Mouse (Mus musculus) gastrocnemius, postnatal 25 days (tissue): ENCODE results near the gene Cdk5r2. TPM values are rescaled to one million over a fixed set of nuclear protein-coding genes. Genes with fewer than 3 reads are reported as not detected.
"Not testable (repeated sequence)": the region's sequence is repeated elsewhere in the genome, so short reads cannot be mapped to it uniquely, and the experiment has no call there.

Experiments used
- DNase-seq: peaks from one replicate; pipeline ENCODE4 v3.0.0; 2022
- long read RNA-seq, 2 experiments: library from polyadenylated mRNA; stranded (forward); transcript quantifications; one replicate each; pipeline ENCODE4 v2.0.0; 2021
- total RNA-seq, 2 experiments: library from RNA; stranded (reverse); gene quantifications; 1 replicate in 1 of 2; 2 replicates in 1 of 2; pipeline ENCODE4 v1.2.3; 2021

Cdk5r2 gene
- not detected for total RNA-seq
- long read RNA-seq, experiment 1: 0 reads
- long read RNA-seq, experiment 2: 0 reads

DNA sequence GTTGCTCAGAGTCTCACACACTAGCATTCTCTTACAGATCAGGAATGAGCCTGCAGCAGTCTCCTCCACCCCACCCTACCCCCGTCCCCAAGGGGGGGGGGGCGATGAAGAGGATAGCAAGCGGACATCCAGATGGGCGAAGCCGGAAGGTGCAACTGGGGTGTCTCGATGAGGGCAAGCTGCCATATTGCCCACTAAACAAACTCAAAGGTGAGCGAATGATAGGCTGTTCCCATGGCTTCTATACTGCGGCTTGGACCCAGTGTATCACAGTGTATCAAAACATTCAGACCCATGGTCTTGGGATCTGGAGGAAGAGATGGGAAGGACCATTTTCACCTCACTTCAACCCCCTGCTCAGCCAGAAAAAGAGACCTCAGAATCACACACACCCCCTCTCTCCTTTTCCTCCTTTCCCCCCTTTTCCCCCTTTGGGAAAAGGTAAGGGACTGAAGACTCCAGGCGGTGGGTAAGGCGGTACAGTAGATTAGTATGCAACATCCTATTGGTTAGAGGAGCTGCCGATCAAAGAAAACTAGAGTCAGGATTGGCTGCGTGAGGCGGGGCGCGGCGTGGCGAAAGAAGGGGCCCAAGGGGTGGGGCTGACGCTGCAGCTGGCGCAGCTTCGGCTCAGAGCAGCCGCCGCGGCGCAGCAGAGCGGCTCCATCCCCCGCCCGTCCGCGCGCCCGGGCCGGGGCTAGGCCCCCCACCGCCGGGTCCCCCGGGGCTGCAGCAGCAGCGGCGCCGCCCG is at the start of gene Cdk5r2:
Cdk5r2 (plus strand) TSS at position 629 of the 751 bp plus-strand sequence.
- DNase-seq: peak; percentile 78

DNA sequence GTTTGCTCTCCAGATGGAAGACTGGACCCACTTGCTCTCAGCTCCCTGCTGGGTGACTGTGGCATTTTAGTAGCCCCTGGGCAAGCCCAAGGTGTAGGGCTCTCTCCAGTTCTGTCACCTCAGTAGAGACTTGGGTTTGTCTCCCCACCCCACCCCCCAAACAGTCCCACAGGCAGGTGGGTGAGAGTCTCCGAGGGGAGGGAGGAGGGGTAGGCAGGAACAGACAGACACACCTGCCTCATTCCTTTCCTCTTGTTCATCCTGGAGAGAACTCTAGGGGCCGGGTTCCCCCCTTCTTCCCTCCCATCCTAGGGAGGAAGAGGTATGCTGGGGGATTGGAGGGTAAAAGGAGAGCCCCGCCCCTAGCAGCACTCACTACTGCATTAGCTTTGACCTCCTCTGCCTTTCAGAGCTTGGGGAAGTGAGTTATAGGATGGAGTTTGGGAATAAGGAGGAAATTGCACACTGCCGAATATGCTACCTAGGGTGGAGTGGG is 49.3 kb upstream of the Cdk5r2 start:
- DNase-seq: no peak

DNA sequence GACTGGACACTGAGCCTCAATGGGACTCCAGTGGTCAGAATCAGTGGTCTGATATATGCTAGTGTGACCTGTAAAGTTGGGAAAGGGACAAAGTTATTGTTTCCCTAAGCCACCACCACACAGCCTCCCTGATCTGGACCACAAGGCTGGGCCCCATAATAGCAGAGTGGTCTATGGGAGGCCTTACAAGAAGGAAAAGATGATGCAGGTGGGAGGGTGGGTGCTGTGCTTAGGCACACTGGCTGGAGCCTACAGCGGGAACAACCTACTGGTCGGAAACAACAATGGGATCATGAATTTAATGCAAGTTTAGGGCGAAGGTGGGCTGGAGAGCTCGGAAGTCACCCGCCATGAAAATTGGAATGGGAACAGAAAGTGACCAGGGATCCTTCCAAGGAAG is 48.9 kb upstream of the Cdk5r2 start:
- no peak for DNase-seq

DNA sequence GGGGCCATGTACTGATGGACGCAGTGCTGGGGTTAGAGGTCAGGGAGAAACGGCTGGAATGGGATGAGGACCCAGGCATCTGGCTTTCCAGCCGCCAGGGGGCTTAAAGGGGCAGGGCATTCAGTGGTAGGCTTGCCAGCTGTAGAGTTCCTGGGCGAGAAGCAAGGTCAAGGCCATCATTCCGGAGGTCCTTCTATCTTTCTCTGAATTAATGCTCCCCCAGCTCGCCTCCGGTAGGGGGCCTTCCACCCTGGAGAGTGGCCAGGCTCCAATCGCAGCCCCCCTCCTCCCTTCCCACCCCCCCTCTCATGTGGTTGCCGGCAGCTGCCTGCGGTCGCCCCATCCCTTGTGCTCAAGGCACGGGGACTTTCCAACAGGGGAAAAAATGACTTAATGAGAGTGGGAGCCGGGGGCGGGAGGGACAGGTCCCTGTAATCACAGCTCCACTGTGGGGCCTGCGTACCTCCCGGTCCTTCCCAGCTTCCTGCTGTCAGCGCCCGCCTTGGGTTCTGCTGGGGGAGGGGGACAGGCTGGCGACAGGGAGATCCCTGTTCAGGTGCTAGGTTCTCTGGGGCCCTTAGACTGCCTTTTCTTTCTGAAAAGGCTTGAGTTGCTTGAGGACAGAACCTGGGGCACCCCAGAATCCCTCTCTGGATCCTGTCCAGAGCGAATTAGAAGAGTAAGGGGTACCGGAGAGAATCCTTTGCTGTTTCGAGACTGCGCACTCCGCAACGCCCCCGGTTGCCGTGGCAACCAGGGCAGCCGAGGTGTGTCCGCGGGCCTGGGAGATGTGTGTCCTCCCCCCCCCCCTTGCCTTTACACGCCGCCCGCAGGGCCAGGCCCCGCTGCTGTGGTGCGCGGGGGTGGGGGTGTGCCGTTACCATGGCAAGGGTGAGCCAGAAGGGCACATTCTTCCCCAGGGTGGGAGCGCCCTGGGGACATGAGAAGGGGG is 48.1 kb upstream of the Cdk5r2 start:
- DNase-seq: no peak

DNA sequence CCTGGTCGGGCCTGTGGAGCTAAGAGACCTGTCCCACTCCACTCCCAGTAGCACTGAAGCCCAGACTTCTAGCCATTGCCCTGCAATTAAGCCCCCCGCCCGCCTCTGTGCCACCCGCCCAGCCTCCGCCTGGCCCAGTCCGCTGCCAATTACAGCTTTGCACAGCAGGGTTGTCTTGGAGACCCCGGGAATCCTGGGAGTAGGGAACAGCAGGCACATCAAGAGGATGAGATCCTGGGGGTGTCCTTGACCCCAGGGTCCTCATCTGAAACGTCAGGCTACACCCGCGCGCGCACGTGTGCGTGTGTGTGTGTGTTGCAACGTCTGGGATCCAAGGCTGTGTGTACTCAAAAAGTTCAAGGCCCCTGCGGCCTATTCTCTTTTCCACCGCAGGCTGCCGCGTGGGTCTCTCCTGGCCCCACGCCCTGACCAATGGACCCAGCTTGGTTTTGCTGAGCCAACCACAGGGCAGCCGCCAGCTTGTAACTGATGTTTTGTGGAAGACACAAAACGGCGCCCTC is 47.1 kb upstream of the Cdk5r2 start:
- no peak for DNase-seq

DNA sequence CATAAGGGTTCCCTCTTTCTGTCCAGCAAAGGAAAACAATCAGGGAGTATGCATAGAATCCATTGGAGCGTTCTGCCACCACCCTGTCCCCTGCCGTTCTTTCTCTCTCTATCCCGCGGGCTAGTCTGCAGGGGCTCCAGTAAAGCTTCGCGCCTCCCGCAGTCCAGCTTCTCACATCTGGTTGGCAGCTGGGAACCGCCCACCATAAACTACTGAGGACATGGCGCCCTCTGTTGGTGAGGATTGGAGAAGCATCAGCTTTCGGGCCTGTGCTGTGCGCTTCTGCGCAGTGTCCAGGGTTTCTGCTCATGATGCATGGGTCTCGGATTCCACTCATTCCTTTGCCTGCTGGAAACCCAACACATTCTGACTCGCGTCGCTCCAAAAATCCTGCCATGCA is 46.7 kb upstream of the Cdk5r2 start:
- peak; percentile 81 for DNase-seq

DNA sequence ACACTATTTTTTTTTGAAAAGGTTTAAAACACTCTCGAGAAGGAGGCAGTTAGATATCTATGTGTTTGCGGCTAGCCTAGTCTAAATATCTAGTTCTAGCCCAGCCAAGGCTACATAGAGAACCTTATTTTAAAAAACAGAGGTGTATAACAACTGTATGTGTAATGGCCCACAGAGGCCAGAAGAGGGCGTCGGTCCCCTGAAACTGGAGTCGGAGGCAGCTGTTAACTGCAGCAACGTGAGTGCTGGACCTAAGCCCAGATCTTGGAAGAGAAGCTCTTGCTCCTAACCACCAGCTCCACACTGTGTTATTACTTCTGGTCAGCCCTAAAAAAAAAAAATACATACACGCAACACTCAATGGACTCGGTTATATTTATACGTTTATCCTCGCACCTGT is 45.7 kb upstream of the Cdk5r2 start:
- no peak for DNase-seq

DNA sequence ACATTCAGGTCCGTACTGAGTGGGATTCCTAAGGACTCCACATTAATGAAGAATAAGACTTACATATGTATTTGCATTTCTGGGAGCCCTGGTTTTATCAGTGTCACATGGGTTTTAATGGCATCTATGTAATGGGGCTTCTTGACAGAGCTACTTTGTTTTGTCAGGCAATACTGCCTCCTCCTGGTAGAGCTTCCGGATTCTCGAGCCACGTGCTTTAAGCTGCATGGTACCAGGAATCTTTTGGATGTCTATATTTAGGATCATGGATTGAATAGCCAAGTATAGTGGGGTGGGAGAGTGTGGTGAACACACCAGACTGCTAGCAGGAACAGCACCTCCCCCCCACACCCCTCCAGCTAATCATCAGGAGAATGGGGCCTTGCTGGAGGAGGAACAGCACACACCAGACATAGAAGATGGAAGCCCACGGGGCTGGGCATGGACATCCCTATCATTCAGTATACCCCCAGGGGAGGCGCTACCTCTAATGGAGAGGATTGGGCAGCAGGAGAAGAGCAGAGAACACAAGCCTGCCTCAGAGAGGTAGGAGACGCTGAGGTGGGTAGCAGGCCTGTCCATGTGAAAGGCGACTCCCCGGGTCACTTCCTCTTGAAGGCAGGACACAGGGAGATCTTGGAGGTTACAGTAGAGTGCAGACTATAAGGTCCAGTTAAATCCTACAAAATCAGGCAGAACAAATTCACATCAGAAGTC is 39.6 kb upstream of the Cdk5r2 start:
- DNase-seq: no peak

DNA sequence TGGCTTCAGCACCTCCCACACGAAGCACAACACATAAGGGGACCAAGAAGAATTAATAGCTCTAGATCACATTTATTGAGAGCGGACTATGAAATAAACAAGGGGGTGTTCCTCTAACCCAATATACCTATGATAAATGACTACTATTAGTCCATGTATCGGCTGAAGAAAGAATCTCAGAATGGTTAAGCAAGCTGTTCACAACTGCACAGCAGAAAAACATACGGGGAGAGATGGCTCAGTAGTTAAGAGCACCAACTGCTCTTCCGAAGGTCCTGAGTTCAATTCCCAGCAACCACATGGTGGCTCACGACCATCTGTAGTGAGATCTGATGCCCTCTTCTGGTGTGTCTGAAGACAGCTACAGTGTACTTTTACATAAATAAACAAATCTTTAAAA is 38.8 kb upstream of the Cdk5r2 start:
- not testable (repeated sequence) for DNase-seq

DNA sequence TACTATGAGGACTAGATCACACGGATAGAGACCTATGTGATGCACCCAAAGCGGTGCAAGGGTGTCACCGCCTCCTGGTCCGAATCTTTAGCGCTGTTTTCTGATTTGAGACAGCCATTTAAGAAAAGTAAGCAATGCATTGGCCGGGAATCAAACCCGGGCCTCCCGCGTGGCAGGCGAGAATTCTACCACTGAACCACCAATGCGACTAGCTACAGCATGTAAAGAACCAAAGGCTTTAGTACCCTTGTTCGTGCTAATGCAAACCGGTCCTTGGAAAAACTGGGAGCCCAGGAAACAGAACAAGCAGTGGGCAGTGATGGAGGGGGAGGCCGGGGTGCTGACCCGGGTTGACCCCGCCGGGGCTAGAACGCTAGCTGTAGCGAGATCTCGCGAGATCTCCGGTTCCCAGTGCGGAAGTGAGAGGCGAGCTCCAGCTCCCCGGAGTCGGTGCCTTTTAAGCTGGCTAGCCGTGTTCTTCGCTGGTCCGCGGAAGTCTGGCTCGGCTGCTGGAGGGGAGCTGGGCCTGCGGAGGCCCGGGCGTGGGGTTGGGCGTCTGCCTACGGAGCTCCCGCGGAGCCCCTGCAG is 38.0 kb upstream of the Cdk5r2 start:
- peak; percentile 91 for DNase-seq

DNA sequence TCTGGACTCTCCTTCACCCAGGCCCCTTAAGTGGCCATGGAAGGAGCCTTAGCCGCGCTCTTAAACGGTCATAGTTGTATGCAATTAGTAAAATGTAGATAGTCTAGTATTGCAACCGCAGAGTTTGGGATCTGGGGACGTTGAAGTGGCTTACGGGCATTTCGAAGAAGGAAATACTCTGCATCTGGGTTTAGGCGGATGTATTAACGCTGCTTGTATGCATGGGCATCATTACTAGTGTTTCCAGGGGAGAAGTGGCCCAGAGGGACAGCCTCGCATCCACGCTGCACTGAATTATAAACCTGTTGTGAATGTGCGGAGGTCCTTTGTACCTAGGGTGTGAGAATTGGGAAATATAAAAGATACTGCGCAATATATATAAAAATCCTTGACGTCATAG is 37.5 kb upstream of the Cdk5r2 start:
- no peak for DNase-seq

DNA sequence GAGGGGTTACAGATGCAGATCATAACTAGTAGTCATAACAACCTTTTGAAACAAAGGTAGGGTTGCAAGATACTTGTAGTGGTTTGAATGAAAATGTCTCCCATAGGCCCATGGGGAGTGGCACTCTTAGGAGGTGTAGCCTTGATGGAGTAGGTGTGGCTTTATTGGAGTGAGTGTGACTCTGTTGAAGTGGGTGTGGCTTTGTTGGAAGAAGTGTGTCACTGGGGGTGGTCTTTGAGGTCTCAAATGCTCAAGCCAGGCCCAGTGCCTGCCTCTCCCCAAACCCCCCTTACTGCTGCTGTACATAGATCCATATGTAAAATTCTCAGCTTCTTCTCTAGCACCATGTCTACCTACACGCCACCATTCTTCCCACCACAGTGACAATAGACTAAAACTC is 36.2 kb upstream of the Cdk5r2 start:
- DNase-seq: no peak

DNA sequence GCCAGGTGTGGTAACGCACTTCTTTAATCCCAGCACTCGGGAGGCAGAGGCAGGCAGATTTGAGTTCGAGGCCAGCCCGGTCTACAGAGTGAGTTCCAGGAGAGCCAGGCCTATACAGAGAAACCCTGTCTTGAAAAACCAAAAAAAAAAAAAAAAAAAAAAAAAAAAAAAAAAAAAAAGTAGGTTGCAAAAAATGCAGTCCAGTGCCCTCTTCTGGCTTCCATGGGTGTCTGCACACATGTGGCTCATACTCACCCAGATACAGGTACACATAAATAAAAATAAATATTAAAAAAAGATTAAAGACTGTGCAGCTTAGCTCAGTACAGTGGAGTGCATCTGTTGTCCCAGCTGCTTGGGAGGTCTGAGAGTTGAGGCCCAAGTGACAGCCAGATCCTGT is 31.1 kb upstream of the Cdk5r2 start:
- DNase-seq: not testable (repeated sequence)

DNA sequence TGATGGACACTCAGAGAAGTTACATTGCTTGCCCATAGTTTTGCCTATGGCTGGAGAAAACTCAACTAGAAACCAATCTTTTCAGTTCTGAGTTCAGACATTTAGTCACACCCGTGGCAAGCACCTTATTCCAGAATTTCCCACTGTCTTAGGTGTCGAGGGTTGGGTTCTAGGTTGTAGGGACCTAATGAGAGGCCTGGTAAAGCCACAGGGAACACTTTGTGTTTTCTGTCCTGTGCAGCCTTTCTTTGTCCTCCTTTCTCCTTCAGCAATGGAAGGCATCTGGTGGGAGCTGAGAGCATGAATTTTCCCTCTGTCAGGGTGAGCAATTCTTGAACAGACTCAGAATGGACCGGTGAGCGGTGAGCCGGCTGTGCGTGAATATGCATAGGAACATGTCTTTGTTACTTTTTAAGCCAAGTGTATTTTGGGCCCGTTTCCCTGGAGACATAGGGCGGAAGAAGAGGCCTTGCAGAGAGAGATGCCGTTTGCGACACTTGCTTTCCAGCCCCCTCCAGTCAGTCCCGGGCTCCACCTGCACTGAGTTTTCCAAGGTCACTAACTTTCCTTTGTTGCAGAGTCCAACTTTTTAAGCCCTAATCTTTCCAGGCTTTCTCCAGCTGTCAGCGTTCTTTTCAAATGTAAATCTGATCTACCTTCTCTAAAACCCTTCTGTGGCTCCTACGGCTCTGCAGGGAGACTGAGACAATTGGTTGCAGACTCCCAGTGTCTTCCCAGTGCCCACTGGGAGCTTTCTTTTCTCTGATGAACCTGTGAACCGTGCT is 30.0 kb upstream of the Cdk5r2 start:
- no peak for DNase-seq

DNA sequence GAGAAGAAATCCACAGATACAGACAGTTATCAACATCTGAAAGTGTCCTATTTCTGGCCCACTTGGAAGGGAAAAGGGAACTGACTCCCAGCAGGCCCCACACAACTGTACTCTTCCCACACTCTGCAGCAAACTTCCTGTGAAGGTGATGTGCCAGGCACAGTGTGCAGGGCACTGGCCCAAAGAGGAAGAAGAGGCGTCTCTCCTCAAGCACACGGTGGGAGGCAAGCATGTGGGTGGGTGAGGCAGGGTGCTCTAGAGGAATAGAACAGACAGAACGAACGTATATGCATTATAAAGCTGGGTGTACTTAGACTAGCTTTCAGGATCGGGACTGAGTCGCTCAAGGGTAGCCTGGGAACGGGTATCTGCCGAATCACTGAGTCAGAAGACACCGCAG is 24.7 kb upstream of the Cdk5r2 start:
- DNase-seq: no peak

DNA sequence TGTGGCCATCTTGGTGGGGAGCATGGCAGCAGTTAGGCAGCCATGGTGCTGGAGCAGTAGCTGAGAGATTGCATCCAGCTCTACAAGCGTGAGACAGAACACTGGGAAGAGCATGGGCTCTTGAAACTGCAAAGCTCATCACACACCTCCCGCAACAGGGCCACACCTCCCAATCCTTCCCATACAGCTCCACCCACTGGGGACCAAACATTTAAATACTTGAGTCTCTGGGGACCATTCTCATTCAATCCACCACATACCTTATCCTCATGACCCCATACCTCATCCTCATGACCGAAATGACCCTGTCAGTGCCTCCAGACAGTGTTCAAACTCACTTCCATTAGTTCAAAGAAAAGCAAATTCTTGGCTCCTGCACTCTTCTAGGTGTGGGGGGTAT is 21.5 kb upstream of the Cdk5r2 start:
- no peak for DNase-seq

DNA sequence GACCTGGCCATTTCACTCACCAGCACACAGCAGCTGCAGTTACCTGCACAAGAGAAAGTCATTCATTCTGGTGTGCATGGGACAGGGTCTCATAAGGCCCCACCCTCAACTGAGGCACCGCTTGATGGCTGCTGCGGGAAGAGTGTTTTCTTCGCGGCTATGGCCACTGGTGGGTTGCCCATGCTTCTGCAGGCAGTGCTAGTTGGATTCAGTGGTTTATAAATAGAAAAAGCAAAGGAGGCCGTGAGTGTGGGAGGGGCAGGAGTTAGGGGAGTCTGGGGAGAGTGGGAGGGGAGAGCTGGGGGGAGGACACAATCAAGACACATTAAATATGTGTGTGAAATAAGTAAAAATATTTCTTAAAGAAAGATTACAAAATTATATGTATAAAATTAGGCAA is 11.6 kb upstream of the Cdk5r2 start:
- DNase-seq: no peak

DNA sequence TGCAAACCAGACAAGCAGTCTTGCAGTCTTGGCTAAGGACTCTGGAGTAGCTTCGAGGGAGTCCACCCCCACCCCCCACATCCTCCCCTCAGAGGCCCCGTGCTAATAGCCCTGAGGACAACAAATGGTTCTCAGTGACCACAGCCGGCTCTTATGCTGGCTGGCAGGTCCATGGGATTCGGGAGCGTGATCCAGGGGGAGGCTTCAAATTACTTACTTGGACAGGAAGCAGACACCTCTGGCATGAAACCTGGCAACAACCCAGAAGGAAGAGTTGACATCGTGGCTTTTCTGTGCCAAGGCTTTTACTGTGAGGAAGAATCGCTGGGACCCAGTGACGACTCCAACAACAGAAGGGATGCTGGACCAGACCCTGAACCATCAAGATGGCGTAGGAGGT is 8.4 kb upstream of the Cdk5r2 start:
- DNase-seq: no peak

DNA sequence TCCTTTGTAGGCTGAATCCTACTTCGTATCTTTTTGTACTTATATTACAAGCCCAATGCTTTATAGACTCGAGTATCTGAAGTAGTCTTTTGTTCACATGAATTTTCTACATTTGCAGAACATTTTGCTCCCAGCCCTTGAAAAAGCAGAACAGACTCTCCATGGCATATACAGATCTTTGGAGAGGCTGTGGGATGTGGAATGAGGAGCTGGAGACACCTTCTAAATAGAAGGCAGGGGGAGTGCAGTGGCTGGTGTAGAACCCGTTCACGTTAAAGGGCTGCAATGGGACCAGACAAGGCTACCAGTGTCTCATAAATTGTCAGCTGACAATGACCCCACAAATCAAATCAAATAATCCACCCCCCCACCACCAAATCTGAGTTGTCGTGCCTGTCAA is 5.8 kb upstream of the Cdk5r2 start:
- DNase-seq: no peak

DNA sequence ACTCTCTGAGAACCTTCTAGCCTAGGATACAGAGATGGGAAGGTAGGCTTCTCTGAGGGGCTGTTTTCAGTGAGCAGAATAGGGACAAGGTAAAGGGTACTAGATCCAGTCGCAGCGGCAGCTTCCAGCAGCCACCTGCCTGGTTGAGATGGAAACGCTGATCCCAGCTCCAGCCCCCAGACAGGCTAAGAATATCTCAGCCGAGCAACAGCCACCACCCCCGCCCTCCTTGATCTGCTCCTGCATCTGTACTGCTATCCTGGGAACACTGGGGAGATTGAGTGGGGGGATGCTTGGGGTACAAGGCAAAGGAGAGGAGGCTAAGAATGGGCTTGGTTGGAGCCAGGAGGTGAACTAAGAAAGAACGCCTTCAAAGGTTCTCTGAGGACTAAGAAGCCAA is 4.5 kb upstream of the Cdk5r2 start:
- no peak for DNase-seq
